Mouse (Mus musculus) MEL (cell line): ENCODE measurements around the gene 9430097D07Rik. TPM values are rescaled to one million over a fixed set of nuclear protein-coding genes. Genes with fewer than 3 reads are reported as not detected.

ENCODE experiments used
- DNase-seq: peaks from one replicate; pipeline ENCODE4 v3.0.0; 2011; ENCODE audit warnings: low read depth, low spot score
- H3K27ac ChIP-seq: 2 replicates; pipeline ENCODE4 v1.5.1; 2012; ENCODE audit warnings: low read depth, mild to moderate bottlenecking, control low read depth, low read length, moderate library complexity; ENCODE audit not compliant: control insufficient read depth
- H3K27me3 ChIP-seq, 2 experiments: fragments of 150-350 bp in 1 of 2; sonication (generic) in 1 of 2; 2 replicates each; pipeline ENCODE4 v1.6.1; 2012; ENCODE audit warnings: low read length in 2 of 2, mild to moderate bottlenecking in 2 of 2, improper control_type of control experiment in 1 of 2, moderate library complexity in 1 of 2; ENCODE audit not compliant: insufficient read depth in 2 of 2, control insufficient read depth in 1 of 2
- H3K36me3 ChIP-seq, 2 experiments: 2 replicates each; pipeline ENCODE4 v1.6.1; 2012 to 2014; ENCODE audit warnings: low read length in 2 of 2, improper control_type of control experiment in 1 of 2, inconsistent platforms in 1 of 2, mild to moderate bottlenecking in 1 of 2; ENCODE audit not compliant: insufficient read depth in 2 of 2, control insufficient read depth in 1 of 2
- H3K4me1 ChIP-seq, 2 experiments: fragments of 150-350 bp in 1 of 2; sonication (generic) in 1 of 2; 2 replicates each; pipeline ENCODE4 v1.6.1; 2012; ENCODE audit warnings: low read length in 2 of 2, improper control_type of control experiment in 1 of 2, mild to moderate bottlenecking in 1 of 2; ENCODE audit not compliant: insufficient read depth in 2 of 2, control insufficient read depth in 1 of 2
- H3K4me3 ChIP-seq, 2 experiments: fragments of 150-350 bp in 1 of 2; sonication (generic) in 1 of 2; 2 replicates each; pipeline ENCODE4 v1.5.1; 2012; ENCODE audit warnings: low read depth in 2 of 2, low read length in 2 of 2, mild to moderate bottlenecking in 2 of 2, moderate library complexity in 2 of 2, control low read depth in 1 of 2, improper control_type of control experiment in 1 of 2; ENCODE audit not compliant: control insufficient read depth in 1 of 2, insufficient read depth in 1 of 2
- H3K79me2 ChIP-seq: 2 replicates; pipeline ENCODE4 v1.6.1; 2012; ENCODE audit warnings: mild to moderate bottlenecking, low read length, moderate library complexity; ENCODE audit not compliant: control insufficient read depth, poor library complexity, insufficient read depth
- H3K9ac ChIP-seq: 2 replicates; pipeline ENCODE4 v1.6.1; 2012; ENCODE audit warnings: low read depth, mild to moderate bottlenecking, control low read depth, low read length, moderate library complexity; ENCODE audit not compliant: control insufficient read depth, poor library complexity, severe bottlenecking
- H3K9me3 ChIP-seq: fragments of 150-350 bp; sonication (generic); replicated peaks from 2 replicates; pipeline ENCODE4 v1.6.1; 2012; ENCODE audit warnings: mild to moderate bottlenecking, low read length, improper control_type of control experiment, moderate library complexity; ENCODE audit not compliant: insufficient read depth
- BHLHE40 ChIP-seq: IDR thresholded peaks from 2 replicates; pipeline ENCODE4 v1.6.1; 2012; ENCODE audit warnings: low read depth, mild to moderate bottlenecking, inconsistent platforms, low read length, improper control_type of control experiment, borderline replicate concordance
- CHD2 ChIP-seq: IDR thresholded peaks from 2 replicates; pipeline ENCODE4 v1.6.1; 2011; ENCODE audit warnings: low read length, improper control_type of control experiment
- CTCF ChIP-seq, 3 experiments: IDR thresholded peaks in 2 of 3; conservative IDR thresholded peaks in 1 of 3; 2 replicates each; pipeline ENCODE4 v1.5.1; 2011 to 2012; ENCODE audit warnings: low read length in 3 of 3, low read depth in 2 of 3, mild to moderate bottlenecking in 2 of 3, improper control_type of control experiment in 1 of 3, inconsistent platforms in 1 of 3, mixed read lengths in 1 of 3, moderate library complexity in 1 of 3; ENCODE audit not compliant: control insufficient read depth in 1 of 3, insufficient read depth in 1 of 3, poor library complexity in 1 of 3, severe bottlenecking in 1 of 3
- ELF1 ChIP-seq: IDR thresholded peaks from 2 replicates; pipeline ENCODE4 v1.6.1; 2014; ENCODE audit warnings: low read depth, mild to moderate bottlenecking, inconsistent platforms, low read length, improper control_type of control experiment, moderate library complexity
- EP300 ChIP-seq, 2 experiments: IDR thresholded peaks; 2 replicates each; pipeline ENCODE4 v1.6.1; 2011; ENCODE audit warnings: improper control_type of control experiment in 2 of 2, low read length in 2 of 2, low read depth in 1 of 2, mild to moderate bottlenecking in 1 of 2
- ETS1 ChIP-seq: IDR thresholded peaks from 2 replicates; pipeline ENCODE4 v1.6.1; 2012; ENCODE audit warnings: low read depth, mild to moderate bottlenecking, inconsistent platforms, low read length, improper control_type of control experiment, moderate library complexity
- GATA1 ChIP-seq: IDR thresholded peaks from 2 replicates; pipeline ENCODE4 v1.6.1; 2011; ENCODE audit warnings: low read depth, low read length, improper control_type of control experiment
- HCFC1 ChIP-seq: IDR thresholded peaks from 2 replicates; pipeline ENCODE4 v1.6.1; 2012; ENCODE audit warnings: low read depth, mild to moderate bottlenecking, inconsistent platforms, low read length, improper control_type of control experiment, moderate library complexity
- JUND ChIP-seq: IDR thresholded peaks from 2 replicates; pipeline ENCODE4 v1.6.1; 2011; ENCODE audit warnings: low read depth, mild to moderate bottlenecking, improper control_type of control experiment, low read length
- KAT2A ChIP-seq: conservative IDR thresholded peaks from 2 replicates; pipeline ENCODE4 v1.6.1; 2012; ENCODE audit warnings: low read depth, low read length, improper control_type of control experiment, inconsistent platforms
- MAFK ChIP-seq: IDR thresholded peaks from 2 replicates; pipeline ENCODE4 v1.6.1; 2011; ENCODE audit warnings: low read depth, mild to moderate bottlenecking, low read length, improper control_type of control experiment, borderline replicate concordance
- MAX ChIP-seq: IDR thresholded peaks from 2 replicates; pipeline ENCODE4 v1.6.1; 2011; ENCODE audit warnings: low read length, improper control_type of control experiment
- MAZ ChIP-seq: IDR thresholded peaks from 2 replicates; pipeline ENCODE4 v1.6.1; 2012; ENCODE audit warnings: low read depth, mild to moderate bottlenecking, inconsistent platforms, low read length, improper control_type of control experiment
- MEF2A ChIP-seq: IDR thresholded peaks from 2 replicates; pipeline ENCODE4 v1.6.1; 2014; ENCODE audit warnings: low read depth, mild to moderate bottlenecking, inconsistent platforms, low read length, improper control_type of control experiment; ENCODE audit not compliant: poor library complexity, insufficient replicate concordance, severe bottlenecking; ENCODE audit errors: extremely low read depth
- MXI1 ChIP-seq: IDR thresholded peaks from 2 replicates; pipeline ENCODE4 v1.6.1; 2011; ENCODE audit warnings: mild to moderate bottlenecking, low read depth, low read length, improper control_type of control experiment
- MYB ChIP-seq: IDR thresholded peaks from 2 replicates; pipeline ENCODE4 v1.6.1; 2011; ENCODE audit warnings: mild to moderate bottlenecking, low read depth, low read length, improper control_type of control experiment
- MYC ChIP-seq: IDR thresholded peaks from 2 replicates; pipeline ENCODE4 v1.6.1; 2011; ENCODE audit warnings: low read depth, mild to moderate bottlenecking, low read length, improper control_type of control experiment, moderate library complexity
- RCOR1 ChIP-seq: IDR thresholded peaks from 2 replicates; pipeline ENCODE4 v1.6.1; 2012; ENCODE audit warnings: low read depth, mild to moderate bottlenecking, inconsistent platforms, low read length, improper control_type of control experiment
- SMC3 ChIP-seq: IDR thresholded peaks from 2 replicates; pipeline ENCODE4 v1.6.1; 2011; ENCODE audit warnings: low read depth, low read length, improper control_type of control experiment
- TCF12 ChIP-seq: IDR thresholded peaks from 2 replicates; pipeline ENCODE4 v1.6.1; 2014; ENCODE audit warnings: low read depth, mild to moderate bottlenecking, inconsistent platforms, low read length, improper control_type of control experiment, moderate library complexity
- UBTF ChIP-seq: IDR thresholded peaks from 2 replicates; pipeline ENCODE4 v1.6.1; 2012; ENCODE audit warnings: low read depth, mild to moderate bottlenecking, inconsistent platforms, low read length, improper control_type of control experiment, moderate library complexity, borderline replicate concordance; ENCODE audit not compliant: insufficient read depth
- USF1 ChIP-seq: IDR thresholded peaks from 2 replicates; pipeline ENCODE4 v1.6.1; 2014; ENCODE audit warnings: low read depth, mild to moderate bottlenecking, inconsistent platforms, low read length, improper control_type of control experiment, moderate library complexity
- ZC3H11A ChIP-seq: IDR thresholded peaks from 2 replicates; pipeline ENCODE4 v1.6.1; 2012; ENCODE audit warnings: low read depth, mild to moderate bottlenecking, inconsistent platforms, low read length, improper control_type of control experiment
- ZKSCAN1 ChIP-seq: IDR thresholded peaks from 2 replicates; pipeline ENCODE4 v1.6.1; 2012; ENCODE audit warnings: low read depth, mild to moderate bottlenecking, inconsistent platforms, low read length, improper control_type of control experiment, moderate library complexity
- ZMIZ1 ChIP-seq: IDR thresholded peaks from 2 replicates; pipeline ENCODE4 v1.6.1; 2012; ENCODE audit warnings: low read depth, mild to moderate bottlenecking, inconsistent platforms, low read length, improper control_type of control experiment, moderate library complexity
- polyA plus RNA-seq, 2 experiments: library from polyadenylated mRNA; stranded (reverse) in 1 of 2; unstranded in 1 of 2; fragments of >175 nt in 1 of 2; fragments of >200 nt in 1 of 2; gene quantifications; 2 replicates each; pipeline versions ENCODE4 v1.2.1 to v1.2.4; 2012; ENCODE audit warnings: low replicate concordance in 2 of 2, low read depth in 1 of 2; ENCODE audit not compliant: insufficient read length in 2 of 2, insufficient read depth in 1 of 2, missing spikeins in 1 of 2
- total RNA-seq: library from RNA; depleted of rRNA; stranded (reverse); fragments of 300-350 nt; gene quantifications from 2 replicates; pipeline ENCODE4 v1.2.3, GENCODE M21; 2012

The 9430097D07Rik gene
- total and polyA plus RNA-seq, 3 experiments: 0.11 to 0.12 TPM; not detected in 1

DNA sequence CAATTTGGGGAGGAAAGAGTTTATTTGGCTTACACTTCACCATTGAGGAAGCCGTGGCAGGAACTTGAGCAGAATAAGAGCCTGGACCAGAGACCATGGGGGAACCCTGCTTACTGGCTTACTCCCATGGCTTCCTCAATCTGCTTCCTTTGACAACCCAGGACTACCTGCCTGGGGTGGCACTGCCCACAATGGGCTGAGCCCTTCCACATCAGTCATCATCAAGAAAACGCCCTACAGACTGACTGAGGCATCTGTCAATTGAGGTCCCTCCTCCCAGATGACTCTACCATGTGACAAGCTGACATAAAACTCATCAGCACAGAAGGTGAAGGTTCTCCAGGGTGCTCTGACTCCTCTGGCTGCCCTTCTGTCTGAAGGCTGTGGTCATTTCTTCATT lies 45.0 kb downstream of the 9430097D07Rik start:
- no peak overlapping the region for H3K27ac ChIP-seq
- peak; percentile 23 for DNase-seq
- peaks cover 3% of the 10 kb centered on the region in 2 experiments; a peak in 2 of 4 replicates for H3K27me3 ChIP-seq
- H3K4me1 ChIP-seq: peaks cover 4 to 5% of the 10 kb centered on the region in 2 experiments; a peak in 3 of 4 replicates
- no peaks in the 10 kb centered on the region for H3K36me3 ChIP-seq
- no peaks in the 10 kb centered on the region for H3K9me3 ChIP-seq
- TF ChIP-seq KAT2A: no peak
- no peak for TF ChIP-seq MAZ
- no peak for TF ChIP-seq TCF12
- TF ChIP-seq MYB: no peak
- no peak for TF ChIP-seq BHLHE40
- no peak for TF ChIP-seq CHD2
- TF ChIP-seq MYC: no peak
- TF ChIP-seq ELF1: no peak
- no peak for TF ChIP-seq CTCF (IDR thresholded peaks at IDR 0.05 in 2 of 3, conservative IDR thresholded peaks at IDR 0.05 in 1 of 3; ENCODE audit: control insufficient read depth in 1 of 3, insufficient read depth in 1 of 3, low read depth in 2 of 3, low read length in 3 of 3, poor library complexity in 1 of 3, severe bottlenecking in 1 of 3)
- TF ChIP-seq SMC3: no peak
- no peak for TF ChIP-seq MEF2A
- no peak for TF ChIP-seq ETS1
- no peak for TF ChIP-seq EP300 (IDR thresholded peaks at IDR 0.05; ENCODE audit: low read depth in 1 of 2, low read length in 2 of 2)
- TF ChIP-seq UBTF: no peak
- no peak for TF ChIP-seq ZKSCAN1
- TF ChIP-seq MAFK: no peak
- no peaks in the 10 kb centered on the region; the same call in 1 of the 2 replicates for H3K79me2 ChIP-seq
- H3K9ac ChIP-seq: no peak overlapping the region
- no peak overlapping the region for H3K4me3 ChIP-seq

DNA sequence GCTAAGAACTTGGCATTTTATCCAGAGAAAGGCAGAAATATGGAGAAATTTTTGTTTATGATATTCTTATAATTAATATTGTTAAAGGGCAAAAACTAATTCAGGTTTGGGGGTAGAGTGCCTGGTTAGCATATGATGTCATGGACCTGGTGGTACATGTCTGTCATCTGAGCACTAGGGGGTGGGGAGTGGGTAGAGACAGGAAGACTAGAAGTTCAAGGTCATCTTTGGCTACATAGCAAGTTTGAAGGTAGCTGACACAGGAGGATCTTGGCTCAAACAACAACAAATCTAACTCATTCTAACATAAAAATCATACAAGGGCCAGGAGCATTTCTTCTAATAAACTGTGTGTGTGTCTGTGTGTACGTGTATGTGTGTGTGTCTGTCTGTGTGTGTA lies 47.2 kb downstream of the 9430097D07Rik start:
- Histone ChIP-seq H3K36me3 (no peaks in the 10 kb centered on the region), H3K4me3 (no peak overlapping the region), H3K4me1 (no peaks in the 10 kb centered on the region), H3K9me3 (no peaks in the 10 kb centered on the region), H3K9ac (no peak overlapping the region), H3K27ac (no peak overlapping the region), H3K27me3 (peaks cover 3% of the 10 kb centered on the region in 2 experiments; a peak in 2 of 4 replicates), H3K79me2 (no peaks in the 10 kb centered on the region)
- TF ChIP-seq MAX (no peak), JUND (no peak), EP300 (IDR thresholded peaks at IDR 0.05; ENCODE audit: low read depth in 1 of 2, low read length in 2 of 2) (no peak), HCFC1 (no peak), MAFK (no peak), GATA1 (no peak), MYB (no peak), ZC3H11A (no peak), MYC (no peak), KAT2A (no peak), ZKSCAN1 (no peak), SMC3 (no peak), MXI1 (no peak), RCOR1 (no peak), UBTF (no peak), USF1 (no peak), BHLHE40 (no peak), ZMIZ1 (no peak), CTCF (IDR thresholded peaks at IDR 0.05 in 2 of 3, conservative IDR thresholded peaks at IDR 0.05 in 1 of 3; ENCODE audit: control insufficient read depth in 1 of 3, insufficient read depth in 1 of 3, low read depth in 2 of 3, low read length in 3 of 3, poor library complexity in 1 of 3, severe bottlenecking in 1 of 3) (no peak)
- DNase-seq: no peak
